Mouse (Mus musculus): ENCODE data around the gene Brd3. TPM values are rescaled to one million over a fixed set of nuclear protein-coding genes. Genes with fewer than 3 reads are reported as not detected.

Gene Brd3
- polyA plus RNA-seq, 1 experiment from 2014 or later: 145 TPM

DNA sequence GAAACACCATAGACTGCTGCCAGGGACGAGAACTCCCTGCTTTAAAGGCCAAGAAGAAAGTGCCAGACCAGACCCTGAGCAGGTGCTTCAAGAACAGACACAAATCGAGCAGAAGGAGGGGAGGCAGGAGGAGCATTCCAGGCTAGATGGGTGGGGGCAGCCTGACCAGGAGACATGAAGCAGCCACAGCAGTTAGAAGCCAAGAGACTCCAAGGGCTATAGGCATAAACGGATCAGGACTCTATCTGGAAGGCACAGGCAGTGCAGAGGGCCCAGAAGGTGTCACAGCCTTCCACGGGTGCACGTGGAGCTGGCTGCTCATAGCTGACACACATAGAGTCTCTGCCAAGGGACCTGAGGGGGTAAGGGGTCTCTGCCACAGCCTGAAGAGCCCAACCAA, 47.3 kb downstream of the Brd3 start:
- Histone ChIP-seq H3K9me3 (no peaks in the 10 kb centered on the region), H3K27ac (no peak overlapping the region), H3K36me3 (peaks cover 99% of the 10 kb centered on the region), H3K4me3 (no peak overlapping the region), H3K4me1 (replicated peaks) (no peaks in the 10 kb centered on the region), H3K27me3 (ENCODE audit: insufficient read depth, poor library complexity, severe bottlenecking) (no peaks in the 10 kb centered on the region)
- DNase-seq (ENCODE audit: low spot score): no peak
- 87% methylated on average over 5 of the region's 5 CpGs for WGBS

DNA sequence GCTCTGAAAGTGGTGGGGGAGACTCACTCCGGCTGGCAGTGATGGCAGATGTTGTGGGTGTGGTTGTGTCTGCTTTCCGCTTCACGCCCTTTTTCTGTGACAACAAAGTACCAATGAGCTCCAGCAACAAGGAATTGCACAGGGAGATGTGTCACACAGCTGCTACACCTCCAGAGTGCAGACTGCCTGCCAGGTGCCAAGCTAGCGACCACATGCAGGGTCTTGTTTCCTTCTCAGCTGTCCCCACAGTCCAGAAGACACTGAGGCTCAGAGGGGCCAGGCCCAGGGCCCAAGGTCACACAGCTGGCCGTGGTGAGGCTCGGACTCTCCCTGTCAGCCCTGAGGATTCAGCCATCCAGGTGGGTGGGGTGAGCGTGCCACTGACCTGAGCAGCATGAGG, 47.7 kb downstream of the Brd3 start:
- Histone ChIP-seq H3K4me1 (replicated peaks) (no peaks in the 10 kb centered on the region), H3K4me3 (no peak overlapping the region), H3K27me3 (ENCODE audit: insufficient read depth, poor library complexity, severe bottlenecking) (no peaks in the 10 kb centered on the region), H3K9me3 (no peaks in the 10 kb centered on the region), H3K36me3 (peaks cover 100% of the 10 kb centered on the region), H3K27ac (no peak overlapping the region)
- no peak for DNase-seq (ENCODE audit: low spot score)
- 89% methylated on average over 7 of the region's 7 CpGs for WGBS

DNA sequence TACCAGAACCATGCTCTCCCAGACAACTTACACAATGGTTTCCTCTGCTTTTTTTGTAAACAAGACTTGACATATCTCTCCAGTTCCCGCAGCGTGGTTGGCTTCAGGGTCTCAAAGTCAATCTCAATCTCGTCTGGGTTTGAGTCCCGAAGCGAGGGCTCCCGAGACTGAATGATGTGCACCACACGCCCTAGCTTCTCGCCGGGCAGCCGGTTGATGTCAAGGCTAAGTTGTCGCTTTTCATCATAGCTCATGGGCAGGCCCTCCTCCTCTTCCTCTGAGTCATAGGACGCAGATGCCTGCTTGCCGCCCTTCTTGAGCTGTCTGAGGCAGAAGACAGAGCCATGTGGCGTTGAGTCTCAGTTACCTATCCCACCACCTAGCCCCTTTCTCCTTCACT, 57.2 kb downstream of the Brd3 start:
- peaks cover 99% of the 10 kb centered on the region for H3K36me3 ChIP-seq
- no peaks in the 10 kb centered on the region for H3K4me1 ChIP-seq (replicated peaks)
- no peak for DNase-seq (ENCODE audit: low spot score)
- no peaks in the 10 kb centered on the region for H3K27me3 ChIP-seq (ENCODE audit: insufficient read depth, poor library complexity, severe bottlenecking)
- no peak overlapping the region for H3K4me3 ChIP-seq
- 93% methylated on average over 14 of the region's 14 CpGs for WGBS
- no peak overlapping the region for H3K27ac ChIP-seq
- no peaks in the 10 kb centered on the region for H3K9me3 ChIP-seq

DNA sequence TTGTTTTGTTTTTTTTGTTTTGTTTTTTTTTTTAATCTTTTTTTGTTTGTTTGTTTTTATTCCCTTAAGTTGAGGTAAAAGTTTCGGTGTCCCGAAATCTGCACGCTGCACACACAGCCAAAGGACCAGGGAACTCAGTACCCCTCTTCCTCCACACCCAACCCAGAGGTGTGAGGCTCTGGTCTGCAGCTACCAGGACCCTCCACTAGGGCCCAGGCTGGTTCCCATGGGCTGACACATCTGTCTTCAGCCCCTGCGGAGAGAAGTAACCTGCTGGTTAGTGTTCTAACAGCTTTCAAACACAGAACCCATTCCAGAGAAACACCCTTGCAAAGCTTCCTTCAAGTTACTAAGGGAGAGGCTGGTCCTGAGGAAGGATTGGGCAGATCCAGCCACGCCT, 59.7 kb downstream of the Brd3 start:
- Histone ChIP-seq H3K36me3 (peaks cover 90% of the 10 kb centered on the region), H3K27me3 (ENCODE audit: insufficient read depth, poor library complexity, severe bottlenecking) (no peaks in the 10 kb centered on the region), H3K27ac (no peak overlapping the region), H3K9me3 (no peaks in the 10 kb centered on the region), H3K4me1 (replicated peaks) (peaks cover 6% of the 10 kb centered on the region), H3K4me3 (no peak overlapping the region)
- DNase-seq (ENCODE audit: low spot score): no peak
- WGBS: 89% methylated on average over 5 of the region's 5 CpGs

DNA sequence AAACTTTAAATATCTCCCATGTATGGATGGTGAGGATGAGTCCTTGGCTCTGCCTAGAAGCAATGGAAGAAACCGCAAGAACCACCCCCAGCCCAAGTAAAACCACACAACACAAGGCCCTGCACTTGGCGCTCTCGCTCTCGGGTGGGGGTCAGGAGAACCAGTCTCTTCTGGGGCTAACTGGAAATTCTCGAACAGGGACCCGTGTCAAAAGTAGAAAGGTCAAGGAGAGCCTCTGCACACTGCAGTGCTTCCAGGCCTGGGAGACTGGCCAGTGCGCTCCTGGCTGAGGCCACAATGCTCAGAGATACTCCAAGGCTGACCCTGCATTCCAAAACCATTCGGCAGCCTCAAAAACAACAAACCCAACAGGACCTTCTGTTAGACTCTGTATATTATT, 60.6 kb downstream of the Brd3 start:
- peaks cover 81% of the 10 kb centered on the region for H3K36me3 ChIP-seq
- H3K9me3 ChIP-seq: no peaks in the 10 kb centered on the region

DNA sequence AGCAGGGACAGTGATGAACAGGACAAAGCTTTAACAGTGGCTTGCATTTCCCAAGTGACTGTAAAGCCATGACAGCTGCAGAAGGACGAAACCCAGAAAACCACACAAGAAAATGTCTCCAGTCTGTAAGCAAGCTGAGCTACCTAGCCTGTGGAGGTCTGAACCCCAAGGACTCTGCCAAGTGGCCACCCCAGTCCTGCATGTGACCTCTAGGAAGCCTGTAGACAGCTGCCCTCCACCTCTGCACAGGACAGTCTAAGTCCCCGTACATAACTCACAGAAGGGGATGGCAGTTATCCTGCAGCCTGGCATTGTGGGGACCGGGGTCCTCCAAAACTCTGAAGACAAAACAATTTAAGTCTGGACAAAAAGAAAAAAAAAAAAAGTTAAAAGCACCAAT, 61.6 kb downstream of the Brd3 start:
- Histone ChIP-seq H3K36me3 (peaks cover 72% of the 10 kb centered on the region), H3K27ac (no peak overlapping the region), H3K4me1 (replicated peaks) (peaks cover 16% of the 10 kb centered on the region), H3K27me3 (ENCODE audit: insufficient read depth, poor library complexity, severe bottlenecking) (no peaks in the 10 kb centered on the region), H3K9me3 (no peaks in the 10 kb centered on the region), H3K4me3 (no peak overlapping the region)
- no peak for DNase-seq (ENCODE audit: low spot score)
- 95% methylated on average over 3 of the region's 3 CpGs for WGBS

More for the DNA sequence above, 60.6 kb downstream of the Brd3 start:
- 93% methylated on average over 8 of the region's 8 CpGs for WGBS
- Histone ChIP-seq H3K4me3 (no peak overlapping the region), H3K4me1 (replicated peaks) (peaks cover 14% of the 10 kb centered on the region), H3K27me3 (ENCODE audit: insufficient read depth, poor library complexity, severe bottlenecking) (no peaks in the 10 kb centered on the region), H3K27ac (no peak overlapping the region)
- no peak for DNase-seq (ENCODE audit: low spot score)

DNA sequence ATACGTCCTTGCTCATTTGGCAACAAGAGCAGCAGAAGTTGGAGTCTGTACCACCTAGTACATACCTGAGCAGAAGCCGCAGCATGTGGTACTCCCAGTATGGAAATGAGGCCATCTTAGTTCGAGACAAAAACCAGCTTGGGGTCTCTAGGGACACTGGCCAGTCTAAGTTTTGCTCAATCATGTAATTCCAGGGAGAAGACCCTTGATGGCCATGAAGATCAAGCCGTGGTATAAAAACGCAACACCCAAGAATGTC, 64.1 kb downstream of the Brd3 start:
- DNase-seq (ENCODE audit: low spot score): no peak
- H3K27ac ChIP-seq: no peak overlapping the region
- peaks cover 17% of the 10 kb centered on the region for H3K4me1 ChIP-seq (replicated peaks)
- peaks cover 46% of the 10 kb centered on the region for H3K36me3 ChIP-seq
- H3K4me3 ChIP-seq: peak overlapping the region; percentile 79
- whole genome bisulfite sequencing: 81% methylated on average over 5 of the region's 5 CpGs
- no peaks in the 10 kb centered on the region for H3K9me3 ChIP-seq
- H3K27me3 ChIP-seq (ENCODE audit: insufficient read depth, poor library complexity, severe bottlenecking): no peaks in the 10 kb centered on the region

DNA sequence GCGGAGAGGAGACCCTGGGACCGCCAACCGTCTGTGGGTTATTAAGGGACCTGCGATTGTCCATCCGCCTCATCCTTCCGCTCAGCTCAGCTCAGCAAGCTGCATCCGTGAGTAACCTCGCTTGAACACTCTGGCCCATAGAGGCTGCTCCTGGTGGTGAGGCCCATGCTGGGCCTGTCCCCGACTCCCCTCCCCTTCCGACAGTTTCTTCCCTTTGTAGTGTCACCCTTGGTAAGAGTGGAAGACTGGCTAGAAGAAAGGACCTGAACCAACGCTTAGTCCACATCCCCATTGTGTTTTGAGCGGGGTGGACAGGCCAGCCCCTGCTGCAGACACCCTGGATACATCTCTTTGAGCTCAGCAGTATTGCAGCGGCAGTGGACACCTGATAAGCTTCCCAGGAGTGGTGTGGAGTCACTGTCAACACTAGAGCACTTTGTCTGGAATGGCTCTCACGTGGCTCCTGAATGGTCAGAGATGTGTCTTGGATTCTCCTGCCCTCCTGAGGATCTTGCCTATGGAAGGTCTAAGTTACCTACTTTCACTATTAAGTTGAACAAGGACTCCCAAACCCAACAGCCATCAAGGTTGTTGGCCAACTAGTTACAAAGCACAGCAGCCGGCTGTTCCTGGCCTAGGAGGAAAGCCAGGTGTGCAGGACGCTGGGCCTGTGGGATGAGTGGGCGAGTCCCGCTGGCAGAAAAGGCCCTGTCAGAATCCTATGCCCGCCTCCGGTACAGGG, 64.6 kb downstream of the Brd3 start:
- DNase-seq (ENCODE audit: low spot score): no peak

DNA sequence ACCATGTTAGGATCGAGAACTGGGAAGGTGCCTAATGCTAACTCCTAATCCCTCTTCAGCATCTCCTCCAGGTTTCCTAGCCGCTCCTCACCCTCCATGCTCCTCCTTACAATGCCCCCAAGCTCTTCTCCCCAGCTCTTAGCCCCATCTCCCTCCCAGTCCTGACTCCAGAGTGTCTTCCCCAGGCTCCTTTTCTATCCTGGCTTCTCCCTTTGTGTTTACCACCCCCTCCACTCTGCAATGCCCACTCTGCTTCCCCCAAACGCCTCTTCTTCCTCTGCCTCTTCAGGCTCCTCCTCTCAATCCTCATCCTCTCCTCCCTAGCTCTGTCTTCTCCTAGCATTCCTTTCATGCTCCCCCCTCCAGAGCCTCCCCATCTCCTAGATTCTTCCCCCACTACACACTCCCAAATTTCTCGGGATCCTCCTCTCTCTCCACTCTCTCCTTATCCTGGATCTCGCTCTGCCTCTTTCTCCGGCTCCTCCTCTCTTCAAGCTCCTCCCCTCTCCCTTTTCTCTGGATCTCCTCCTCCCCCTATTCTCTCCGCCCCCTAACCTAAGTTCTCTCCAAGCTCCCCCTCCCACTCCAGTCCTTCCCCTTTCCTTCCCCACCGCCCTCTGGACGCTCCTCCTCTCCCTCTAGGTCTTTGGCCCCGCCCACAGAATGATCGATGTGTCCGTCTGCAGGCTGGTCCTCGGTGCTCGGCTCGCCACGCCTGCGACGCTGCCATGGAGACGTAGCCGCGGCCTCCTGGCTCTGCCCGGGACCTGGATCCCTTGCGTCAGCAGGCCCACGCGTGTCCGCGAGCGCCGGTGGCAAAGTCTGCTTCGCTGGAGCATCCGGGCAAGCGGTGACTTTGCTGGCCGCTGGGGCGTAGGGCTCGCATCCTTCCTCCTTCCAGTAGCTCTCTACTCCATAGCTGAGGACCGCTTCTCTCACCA, 65.4 kb downstream of the Brd3 start, which contains the start of gene Brd3os:
Gene Brd3os (plus strand): TSS at position 558 of the 941 bp plus-strand sequence.
- H3K36me3 ChIP-seq: peaks cover 33% of the 10 kb centered on the region
- H3K27me3 ChIP-seq (ENCODE audit: insufficient read depth, poor library complexity, severe bottlenecking): no peaks in the 10 kb centered on the region
- H3K4me1 ChIP-seq (replicated peaks): peaks cover 21% of the 10 kb centered on the region
- peak; percentile 99 for DNase-seq (ENCODE audit: low spot score)
- H3K9me3 ChIP-seq: no peaks in the 10 kb centered on the region
- H3K27ac ChIP-seq: peak within 1 kb of the TSS; percentile 90
- peak within 1 kb of the TSS; percentile 79 for H3K4me3 ChIP-seq
- WGBS: 3% methylated on average over 36 of the region's 36 CpGs

More for the DNA sequence above, 64.6 kb downstream of the Brd3 start:
- H3K27ac ChIP-seq: peak overlapping the region; percentile 90
- WGBS: 34% methylated on average over 20 of the region's 20 CpGs
- no peaks in the 10 kb centered on the region for H3K9me3 ChIP-seq
- H3K4me1 ChIP-seq (replicated peaks): peaks cover 21% of the 10 kb centered on the region
- peak overlapping the region; percentile 79 for H3K4me3 ChIP-seq
- peaks cover 41% of the 10 kb centered on the region for H3K36me3 ChIP-seq
- H3K27me3 ChIP-seq (ENCODE audit: insufficient read depth, poor library complexity, severe bottlenecking): no peaks in the 10 kb centered on the region

DNA sequence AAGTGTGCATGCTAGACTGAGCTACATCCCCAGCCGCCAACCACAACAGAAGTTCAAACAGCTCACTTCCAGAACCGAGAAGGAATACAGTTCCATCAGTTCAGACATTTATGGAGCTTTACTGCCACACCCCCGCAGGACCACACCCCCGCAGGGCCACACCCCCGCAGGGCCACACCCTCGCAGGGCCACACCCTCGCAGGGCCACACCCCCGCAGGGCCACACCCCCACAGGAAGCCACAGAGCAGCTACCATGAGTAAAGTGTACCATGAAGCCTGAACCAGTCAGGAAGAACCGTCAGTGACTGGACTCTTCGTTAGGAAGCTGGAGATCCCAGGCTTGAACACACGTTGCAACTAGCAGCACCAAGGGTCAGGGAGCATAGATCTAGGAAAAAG, 69.2 kb downstream of the Brd3 start:
- H3K27ac ChIP-seq: no peak overlapping the region
- no peak overlapping the region for H3K4me3 ChIP-seq
- no peak for DNase-seq (ENCODE audit: low spot score)
- H3K36me3 ChIP-seq: no peaks in the 10 kb centered on the region
- peaks cover 29% of the 10 kb centered on the region for H3K4me1 ChIP-seq (replicated peaks)
- WGBS: 23% methylated on average over 11 of the region's 11 CpGs
- H3K27me3 ChIP-seq (ENCODE audit: insufficient read depth, poor library complexity, severe bottlenecking): no peaks in the 10 kb centered on the region
- H3K9me3 ChIP-seq: no peaks in the 10 kb centered on the region

DNA sequence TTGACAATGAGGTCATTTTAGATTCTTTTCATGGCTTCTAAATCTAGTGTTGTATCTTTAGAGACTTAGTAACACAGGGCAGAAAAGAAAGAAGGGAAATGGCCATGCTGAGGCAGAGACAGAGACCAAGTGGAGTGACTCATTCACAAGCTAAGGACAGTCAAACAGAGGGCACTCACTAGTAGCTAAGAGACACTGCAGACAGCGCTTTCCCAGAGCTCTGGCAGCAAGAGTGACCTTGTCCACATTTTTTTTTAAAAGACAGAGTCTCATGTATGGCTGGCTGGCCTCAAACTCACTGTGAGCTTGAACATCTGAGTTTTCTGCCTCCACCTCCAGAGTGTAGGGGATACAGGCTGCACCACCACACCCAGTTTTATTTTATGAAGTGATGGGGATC, 69.6 kb downstream of the Brd3 start:
- H3K4me1 ChIP-seq (replicated peaks): peaks cover 25% of the 10 kb centered on the region
- no peak overlapping the region for H3K4me3 ChIP-seq
- no peaks in the 10 kb centered on the region for H3K9me3 ChIP-seq
- no peaks in the 10 kb centered on the region for H3K27me3 ChIP-seq (ENCODE audit: insufficient read depth, poor library complexity, severe bottlenecking)
- no peaks in the 10 kb centered on the region for H3K36me3 ChIP-seq
- DNase-seq (ENCODE audit: low spot score): no peak
- 65% methylated on average over 1 of the region's 1 CpGs for WGBS
- no peak overlapping the region for H3K27ac ChIP-seq

DNA sequence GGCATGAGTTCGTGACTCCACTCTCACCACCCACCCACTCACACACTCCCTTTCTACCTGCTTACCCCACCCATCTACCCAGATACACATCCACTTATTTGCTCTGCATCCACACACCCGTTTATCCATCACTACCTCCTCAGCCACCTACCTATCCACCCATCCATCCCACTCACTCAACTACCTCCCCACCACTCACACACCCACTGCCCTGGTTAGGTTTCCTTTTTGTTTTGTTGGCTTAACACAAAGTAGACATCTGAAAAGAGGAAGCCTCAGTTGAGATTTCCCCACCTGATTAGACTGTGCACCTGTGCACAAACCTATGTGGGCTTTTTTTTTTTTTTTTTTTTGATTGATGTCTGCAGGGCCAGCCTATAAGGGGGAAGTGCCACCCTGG, 74.9 kb downstream of the Brd3 start:
- peaks cover 14% of the 10 kb centered on the region for H3K4me1 ChIP-seq (replicated peaks)
- no peak overlapping the region for H3K27ac ChIP-seq
- WGBS: 80% methylated on average over 2 of the region's 2 CpGs
- no peaks in the 10 kb centered on the region for H3K36me3 ChIP-seq
- no peaks in the 10 kb centered on the region for H3K27me3 ChIP-seq (ENCODE audit: insufficient read depth, poor library complexity, severe bottlenecking)
- no peak for DNase-seq (ENCODE audit: low spot score)
- H3K4me3 ChIP-seq: no peak overlapping the region
- no peaks in the 10 kb centered on the region for H3K9me3 ChIP-seq

DNA sequence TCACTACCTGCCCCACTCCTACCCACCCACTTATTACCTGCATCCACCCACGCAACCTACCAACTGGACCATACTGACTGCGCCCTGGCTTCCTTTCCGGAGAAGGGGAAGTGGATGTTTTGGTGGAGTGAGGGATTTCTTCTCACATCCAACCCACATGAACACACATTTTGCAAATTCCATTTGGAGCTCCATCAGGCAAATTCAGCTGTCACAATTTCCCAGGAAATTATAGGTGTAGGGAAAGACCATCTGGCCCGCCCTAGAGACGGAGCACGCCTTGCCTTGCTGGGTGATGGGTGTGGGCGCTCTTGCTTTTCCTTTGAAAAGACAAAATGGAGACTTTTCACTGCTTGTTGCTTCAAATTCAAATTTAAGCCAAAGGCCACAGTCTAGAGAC, 76.8 kb downstream of the Brd3 start:
- no peak overlapping the region for H3K4me3 ChIP-seq
- 93% methylated on average over 7 of the region's 7 CpGs for WGBS
- H3K4me1 ChIP-seq (replicated peaks): peaks cover 31% of the 10 kb centered on the region
- H3K27ac ChIP-seq: no peak overlapping the region
- H3K27me3 ChIP-seq (ENCODE audit: insufficient read depth, poor library complexity, severe bottlenecking): no peaks in the 10 kb centered on the region
- DNase-seq (ENCODE audit: low spot score): no peak
- H3K36me3 ChIP-seq: no peaks in the 10 kb centered on the region
- no peaks in the 10 kb centered on the region for H3K9me3 ChIP-seq

Measured in hindbrain, embryonic 10.5 days (tissue).